Mouse (Mus musculus) thymus, adult 2 months (tissue): Measurements from ENCODE around the gene Cdk5rap2. TPM values are rescaled to one million over a fixed set of nuclear protein-coding genes. Genes with fewer than 3 reads are reported as not detected.

Source experiments
- DNase-seq: peaks from one replicate; pipeline ENCODE4 v3.0.0; 2021
- H3K27ac ChIP-seq: fragments of 200-500 bp; 2 replicates; pipeline ENCODE4 v1.5.1; 2012; ENCODE audit warnings: low read length, control low read depth; ENCODE audit not compliant: control insufficient read depth, insufficient read depth
- H3K27me3 ChIP-seq: fragments of 200-500 bp; 2 replicates; pipeline ENCODE4 v1.6.1; 2012; ENCODE audit warnings: mild to moderate bottlenecking, low read length, moderate library complexity, mixed read lengths; ENCODE audit not compliant: control insufficient read depth, insufficient read depth
- H3K36me3 ChIP-seq: fragments of 200-500 bp; 2 replicates; pipeline ENCODE4 v1.6.1; 2012; ENCODE audit warnings: mild to moderate bottlenecking, low read length, moderate library complexity; ENCODE audit not compliant: control insufficient read depth, insufficient read depth
- H3K4me1 ChIP-seq: fragments of 200-500 bp; replicated peaks from 2 replicates; pipeline ENCODE4 v1.6.1; 2012; ENCODE audit warnings: low read length; ENCODE audit not compliant: control insufficient read depth, insufficient read depth
- H3K4me3 ChIP-seq: fragments of 200-500 bp; 2 replicates; pipeline ENCODE4 v1.5.1; 2012; ENCODE audit warnings: mild to moderate bottlenecking, low read length, control low read depth, moderate library complexity; ENCODE audit not compliant: control insufficient read depth, insufficient read depth
- CTCF ChIP-seq: fragments of 200-500 bp; IDR thresholded peaks from 2 replicates; pipeline ENCODE4 v1.5.1; 2012; ENCODE audit warnings: mild to moderate bottlenecking, control low read depth, low read length, moderate library complexity, borderline replicate concordance; ENCODE audit not compliant: control insufficient read depth, poor library complexity, insufficient read depth; ENCODE audit errors: extremely low read depth
- POLR2A ChIP-seq: fragments of 200-500 bp; IDR thresholded peaks from 2 replicates; pipeline ENCODE4 v1.6.1; 2012; ENCODE audit warnings: mild to moderate bottlenecking, low read length, control low read depth, moderate library complexity; ENCODE audit not compliant: control insufficient read depth, poor library complexity, insufficient read depth; ENCODE audit errors: extremely low read depth
- WGBS: fragments of 180-500 bp; shearing (Covaris S2); methylation state at CpG from one replicate; pipeline ENCODE4 v1.1.7; 2018; 5-methylcytosine and 5-hydroxymethylcytosine counted together
- polyA plus RNA-seq: library from polyadenylated mRNA; depleted of rRNA; stranded (reverse); fragments of >200 nt; gene quantifications from 2 replicates; pipeline ENCODE4 v1.2.3, GENCODE M21; 2012; rRNA removed

The Cdk5rap2 gene
- polyA plus RNA-seq, 1 experiment = 13.3 TPM

GRCm38 (mm10) chr4:70185971-70186370, 224.3 kb downstream of the Cdk5rap2 start:
- TF ChIP-seq POLR2A = no peak
- no peak for TF ChIP-seq CTCF
- no peaks in the 10 kb centered on the region for H3K36me3 ChIP-seq
- H3K4me3 ChIP-seq = no peak overlapping the region
- no peak for DNase-seq
- no peaks in the 10 kb centered on the region for H3K27me3 ChIP-seq
- H3K27ac ChIP-seq = no peak overlapping the region
- 92% methylated on average over 2 of the region's 2 CpGs for WGBS
- H3K4me1 ChIP-seq = no peaks in the 10 kb centered on the region

Other genes with a start within 250 kb of the Cdk5rap2 start
- 18.4 and 26.5 TPM in 2 replicates for gene Megf9, start 124.6 kb upstream of the Cdk5rap2 start, polyA plus RNA-seq